Mouse (Mus musculus): Measurements from ENCODE around the gene Dbf4.

Gene Dbf4

DNA sequence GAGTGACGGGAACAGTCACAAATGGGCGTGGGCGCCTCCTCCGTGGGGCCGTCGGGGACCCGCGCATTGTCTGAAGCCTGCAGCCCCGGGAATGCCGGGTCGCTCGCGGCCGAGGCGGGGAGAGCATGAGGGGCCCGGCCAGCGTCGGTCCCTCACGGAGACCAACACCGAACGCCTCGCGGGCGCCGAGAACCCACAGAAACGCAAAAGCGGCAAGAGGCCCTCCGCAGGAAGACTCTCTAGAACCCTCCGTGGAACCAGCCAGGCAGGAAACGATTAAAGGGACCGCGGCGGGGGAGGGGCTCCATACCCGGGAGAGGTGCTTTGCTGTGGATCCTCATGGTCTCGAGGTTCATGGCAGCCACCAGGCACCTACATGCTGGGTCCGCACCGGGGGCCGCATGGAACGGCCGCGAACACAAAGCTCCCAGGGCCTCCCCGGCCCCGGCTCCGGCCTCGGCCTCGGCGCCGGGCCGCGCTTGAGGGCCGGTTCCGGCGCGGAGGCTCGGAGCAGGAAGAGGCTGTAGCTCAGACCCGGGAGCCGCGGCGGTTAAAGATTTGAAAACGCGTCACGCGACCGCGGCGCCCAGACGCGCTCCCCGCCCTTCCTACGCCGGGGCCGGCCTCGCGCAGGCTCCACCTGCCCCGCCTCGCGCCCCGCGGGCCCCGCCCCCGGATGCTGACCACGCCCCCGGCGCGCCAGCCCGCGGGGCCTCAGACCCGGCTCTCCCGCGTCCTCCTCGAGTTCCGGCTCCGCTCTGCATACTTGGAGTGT is at the start of gene Dbf4, which contains the start of gene Slc25a40:
TSS of gene Dbf4 (minus strand) at position 560 of the 775 bp plus-strand sequence.
TSS of gene Slc25a40 (plus strand) at position 694 of the 775 bp plus-strand sequence.
- DNase-seq (ENCODE audit: low spot score in 2 of 2), result peak; percentile 83 to 86

DNA sequence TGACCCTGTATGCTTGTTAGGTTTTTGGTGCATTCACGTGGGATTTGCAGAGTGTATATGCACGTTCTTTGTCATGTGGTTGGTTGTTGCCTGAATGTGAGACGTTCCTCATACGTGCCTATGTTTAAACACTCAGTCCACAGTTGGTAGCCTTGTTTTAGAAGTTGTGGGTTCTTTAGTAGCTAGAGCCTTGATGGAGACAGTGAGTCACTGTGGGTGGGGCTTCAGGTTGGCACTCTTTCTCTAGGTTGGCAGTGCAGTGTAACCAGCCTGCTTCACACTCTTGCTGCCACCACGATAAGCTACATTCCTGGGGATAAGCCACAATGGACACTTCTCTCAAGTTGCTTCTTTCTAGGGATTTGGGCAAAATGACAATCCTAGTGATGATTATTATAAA is 34.0 kb upstream of the Dbf4 start:
- DNase-seq (ENCODE audit: low spot score in 2 of 2), result no peak

DNA sequence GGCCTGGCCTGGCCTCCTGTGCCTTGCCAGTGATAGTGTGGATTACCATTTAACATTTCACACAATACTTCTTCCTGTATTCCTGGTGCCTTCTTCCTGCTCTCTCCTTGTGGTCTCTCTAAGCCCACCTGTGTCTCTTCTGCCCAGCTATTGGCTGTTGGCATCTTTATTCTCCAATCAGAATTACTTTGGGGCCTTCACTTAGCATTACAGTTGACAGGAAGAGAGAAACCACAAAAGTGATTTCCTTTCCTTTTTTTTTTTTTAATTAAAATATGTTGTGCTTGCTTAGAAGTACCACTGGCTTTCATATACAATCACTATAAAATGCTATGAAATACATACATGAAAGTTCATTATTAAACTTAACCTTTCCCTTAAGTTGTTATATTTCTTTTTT is 33.0 kb upstream of the Dbf4 start:
- no peak for DNase-seq (ENCODE audit: low spot score in 2 of 2)

DNA sequence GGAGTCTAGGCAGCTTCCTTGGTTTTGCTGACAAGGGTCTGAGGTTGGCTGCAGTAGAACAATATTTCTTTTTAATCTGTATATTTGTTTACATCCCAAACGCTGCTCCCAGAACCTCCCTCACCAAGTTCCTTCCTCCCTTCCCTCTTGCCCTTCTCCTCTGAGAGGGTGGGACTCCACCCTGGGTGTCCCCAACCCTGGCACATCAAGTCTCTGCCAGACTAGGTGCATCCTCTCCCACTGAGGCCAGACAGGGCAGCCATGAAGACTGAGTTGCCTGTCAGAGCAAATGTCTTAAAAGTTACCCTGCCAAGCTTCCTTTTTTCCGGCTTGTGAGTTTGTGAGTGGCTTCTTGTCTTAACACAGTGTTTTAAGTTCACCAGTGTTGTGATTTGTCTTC is 16.6 kb upstream of the Dbf4 start:
- DNase-seq (ENCODE audit: low spot score in 2 of 2), result no peak

DNA sequence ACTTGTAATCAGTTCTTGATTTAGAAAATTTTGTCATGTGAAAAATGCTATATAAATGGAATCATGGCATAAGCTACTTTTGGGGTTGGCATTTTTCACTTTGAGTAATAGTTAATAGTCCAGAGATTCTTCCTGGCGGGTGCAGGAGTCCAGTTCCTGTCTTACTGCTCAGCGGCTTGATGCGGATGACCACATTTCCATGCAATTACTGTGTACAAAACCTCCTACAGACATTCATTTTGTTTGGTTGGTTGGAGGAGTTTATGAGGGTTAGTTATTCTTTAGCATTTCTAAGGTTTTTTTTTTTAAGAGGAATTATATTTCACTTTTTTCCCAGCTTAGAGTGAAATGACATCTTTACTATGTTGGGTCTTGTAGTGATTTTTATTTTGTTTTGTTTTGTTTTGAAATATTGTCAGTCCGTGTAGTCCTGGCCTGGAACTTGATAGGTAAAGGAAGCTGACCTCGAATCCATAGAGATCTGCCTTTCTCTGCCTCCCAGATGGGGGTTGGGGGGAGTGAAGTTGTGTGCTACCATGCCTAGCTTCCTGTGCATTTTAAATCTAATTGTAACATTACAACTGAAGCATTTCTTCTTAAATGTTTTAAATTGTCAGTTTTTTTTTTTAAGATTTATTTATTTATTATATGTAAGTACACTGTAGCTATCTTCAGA is 15.1 kb upstream of the Dbf4 start:
- DNase-seq (ENCODE audit: low spot score in 2 of 2), result no peak

DNA sequence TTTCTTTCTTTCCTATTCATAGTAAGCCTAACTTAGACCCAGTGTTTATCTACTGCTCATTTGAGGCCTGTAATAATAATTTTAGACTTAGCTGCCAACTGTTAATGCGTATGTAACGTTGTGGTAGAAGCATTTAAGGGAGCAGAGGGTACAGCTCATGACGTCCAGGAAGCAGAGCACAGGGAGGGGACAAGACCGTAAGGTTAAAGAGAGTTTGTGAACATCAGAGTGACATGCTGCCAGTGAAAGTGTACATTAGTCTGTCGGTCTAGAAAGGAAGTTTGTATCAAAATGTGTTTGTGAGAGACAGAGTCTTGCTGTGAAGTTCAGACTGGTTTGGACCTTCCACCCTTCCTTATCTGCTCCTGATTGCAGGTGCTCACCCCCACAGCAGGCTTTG is 3.4 kb upstream of the Dbf4 start:
- no peak for DNase-seq (ENCODE audit: low spot score in 2 of 2)

DNA sequence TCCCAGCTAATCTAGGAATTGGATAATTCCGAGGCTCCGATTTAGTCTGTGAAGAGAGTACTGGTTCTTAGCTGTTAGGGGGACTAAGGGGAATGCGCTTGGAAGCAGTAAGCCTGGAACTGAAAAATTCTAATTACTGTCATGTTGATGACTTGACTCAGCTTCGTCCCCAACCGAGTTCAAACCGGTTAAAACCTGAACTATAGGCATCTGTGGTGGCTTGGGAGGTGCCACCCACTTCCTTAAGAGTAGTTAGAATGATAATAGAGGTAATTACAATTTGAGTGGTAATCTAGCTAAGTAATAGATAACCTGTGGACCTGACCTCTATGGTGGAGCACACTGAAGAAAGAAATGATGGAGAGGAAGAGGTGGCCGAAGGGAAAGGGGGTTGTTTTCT is 1.6 kb upstream of the Dbf4 start:
- no peak for DNase-seq (ENCODE audit: low spot score in 2 of 2)

DNA sequence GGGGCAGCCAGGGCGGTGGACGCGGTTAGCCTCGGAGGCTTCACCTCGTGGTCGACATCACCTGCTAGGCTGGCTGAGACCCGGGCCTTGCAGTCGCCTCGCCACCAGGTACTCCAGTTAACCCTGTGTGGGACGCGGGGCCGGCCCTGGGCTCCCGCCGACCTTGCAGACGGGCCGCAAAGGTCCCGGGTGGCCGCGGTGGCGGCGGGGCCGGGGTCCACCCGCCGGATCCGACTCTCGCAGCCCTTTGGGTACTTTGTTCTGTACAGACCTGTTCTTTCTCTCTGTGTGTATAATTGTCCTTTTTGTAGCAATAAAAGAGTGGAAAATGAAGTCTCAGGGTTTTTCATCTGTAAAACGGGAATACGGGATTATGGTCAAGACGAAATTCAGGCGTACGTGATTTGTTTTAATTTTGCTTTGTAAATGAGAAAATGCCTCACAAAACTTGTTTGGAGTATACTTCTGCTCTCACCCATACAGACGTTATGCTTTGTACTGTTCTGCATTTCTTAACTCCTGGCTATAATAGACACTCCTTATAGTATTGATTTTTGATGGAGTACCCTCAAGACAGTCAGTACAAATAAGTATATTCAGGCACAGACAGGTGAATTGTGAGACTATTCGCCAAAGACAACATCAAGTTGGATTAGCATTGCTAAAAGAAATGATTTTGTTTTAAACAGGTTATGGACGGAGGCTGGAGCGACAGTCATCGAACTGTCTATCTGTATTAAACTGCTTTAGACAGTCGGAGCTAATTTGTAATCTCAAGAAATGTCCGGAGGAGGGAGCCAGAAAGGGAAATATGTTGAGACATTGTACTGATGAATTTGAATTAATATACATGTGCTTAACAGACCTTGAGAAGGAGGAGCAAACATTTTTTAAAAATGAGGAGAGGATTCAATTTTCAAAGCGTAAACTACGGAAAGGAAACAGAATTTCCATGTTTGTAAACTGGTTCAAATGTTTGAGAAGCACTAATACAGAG is 714 bp upstream of the Dbf4 start:
- DNase-seq (ENCODE audit: low spot score in 2 of 2), result no peak

DNA sequence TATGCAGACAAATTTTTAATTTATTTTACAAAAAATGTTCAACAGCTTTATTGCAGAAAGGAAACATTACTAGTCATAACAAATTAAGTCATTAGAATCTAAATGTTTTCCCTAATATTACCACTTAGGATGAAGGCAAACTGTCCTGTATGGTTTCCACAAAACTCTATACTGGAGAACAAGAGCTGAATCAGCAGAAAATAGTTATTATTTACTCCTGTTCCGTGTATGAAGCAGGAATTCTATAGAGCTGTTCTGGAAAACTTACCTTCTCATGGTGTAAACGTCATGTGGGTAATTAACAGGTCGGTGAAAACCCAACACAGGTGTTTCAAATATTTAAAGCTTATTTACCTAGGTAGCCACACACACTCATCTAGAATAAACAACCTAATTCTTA is 1.1 kb downstream of the Dbf4 start:
- no peak for DNase-seq (ENCODE audit: low spot score in 2 of 2)

DNA sequence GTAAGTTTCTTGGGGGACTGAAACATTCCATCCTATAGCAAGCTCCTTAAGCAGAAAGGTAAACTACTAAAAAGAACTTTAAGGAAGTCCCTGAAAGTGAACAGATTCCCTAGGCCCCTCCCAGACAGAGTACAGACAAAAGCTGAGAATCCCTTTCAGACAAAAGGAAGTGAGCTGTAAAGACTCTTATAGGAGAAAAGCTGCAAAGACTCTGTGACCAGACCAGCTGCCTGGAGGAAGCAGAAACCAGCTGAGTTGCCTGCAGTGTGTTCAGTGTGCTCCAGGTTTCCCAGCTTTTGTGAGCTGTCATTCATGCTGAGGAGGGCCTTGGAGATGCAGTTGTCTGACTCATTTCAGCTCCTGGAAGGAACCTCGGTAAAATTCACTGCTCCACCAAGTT is 5.1 kb downstream of the Dbf4 start:
- DNase-seq (ENCODE audit: low spot score in 2 of 2), result no peak

DNA sequence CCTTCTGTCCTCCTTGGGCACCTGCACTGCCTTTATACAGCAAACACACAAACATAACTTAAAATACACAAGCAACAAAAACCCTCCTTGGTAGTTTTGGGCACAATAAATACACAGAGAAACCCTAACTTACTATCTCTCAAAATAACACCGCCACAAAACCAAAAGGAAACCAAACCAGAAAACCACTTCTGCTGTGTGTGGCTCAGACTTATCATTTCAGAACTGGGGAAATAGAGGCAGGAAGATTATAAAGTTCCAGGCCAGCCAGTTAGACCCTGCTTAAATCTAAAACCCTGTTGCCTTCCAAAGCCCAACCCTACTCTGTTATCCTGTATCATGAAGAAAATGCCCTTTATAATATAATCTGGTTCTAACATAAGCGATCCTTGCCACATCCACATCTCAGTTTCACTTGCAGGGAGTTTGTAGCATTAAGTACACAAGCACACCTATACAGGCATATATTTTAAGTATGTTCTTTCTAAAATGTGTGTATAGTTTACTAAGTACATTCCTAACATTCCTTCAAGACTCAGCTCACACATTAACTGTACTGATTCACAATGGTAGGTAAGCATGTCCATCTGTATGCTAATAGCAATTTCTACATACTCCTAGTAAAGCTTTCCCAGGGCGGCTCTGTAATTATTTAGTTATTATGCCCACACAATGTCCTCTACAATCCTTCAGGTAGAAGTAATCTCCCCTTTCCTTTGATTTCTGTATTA is 5.7 kb downstream of the Dbf4 start:
- DNase-seq (ENCODE audit: low spot score in 2 of 2), result no peak

DNA sequence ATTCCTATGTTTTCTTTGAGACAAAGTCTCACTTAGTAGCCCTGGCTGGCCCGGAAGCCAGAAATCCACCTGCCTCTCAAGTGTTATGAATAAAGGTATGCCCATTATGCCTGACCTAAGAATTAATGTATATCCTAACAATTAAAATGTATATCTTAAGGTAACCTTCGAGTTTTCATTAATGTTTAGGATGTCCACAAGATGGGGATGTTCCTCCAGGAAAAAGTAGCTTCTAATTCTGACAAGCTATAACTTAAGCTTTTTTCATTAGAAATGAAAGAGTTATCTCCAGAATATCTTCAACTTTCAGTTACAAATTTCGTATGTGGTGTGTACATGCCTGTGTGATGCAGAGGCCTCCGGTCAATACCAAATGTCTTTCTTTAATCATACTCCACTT is 13.8 kb downstream of the Dbf4 start:
- DNase-seq (ENCODE audit: low spot score in 2 of 2), result no peak

DNA sequence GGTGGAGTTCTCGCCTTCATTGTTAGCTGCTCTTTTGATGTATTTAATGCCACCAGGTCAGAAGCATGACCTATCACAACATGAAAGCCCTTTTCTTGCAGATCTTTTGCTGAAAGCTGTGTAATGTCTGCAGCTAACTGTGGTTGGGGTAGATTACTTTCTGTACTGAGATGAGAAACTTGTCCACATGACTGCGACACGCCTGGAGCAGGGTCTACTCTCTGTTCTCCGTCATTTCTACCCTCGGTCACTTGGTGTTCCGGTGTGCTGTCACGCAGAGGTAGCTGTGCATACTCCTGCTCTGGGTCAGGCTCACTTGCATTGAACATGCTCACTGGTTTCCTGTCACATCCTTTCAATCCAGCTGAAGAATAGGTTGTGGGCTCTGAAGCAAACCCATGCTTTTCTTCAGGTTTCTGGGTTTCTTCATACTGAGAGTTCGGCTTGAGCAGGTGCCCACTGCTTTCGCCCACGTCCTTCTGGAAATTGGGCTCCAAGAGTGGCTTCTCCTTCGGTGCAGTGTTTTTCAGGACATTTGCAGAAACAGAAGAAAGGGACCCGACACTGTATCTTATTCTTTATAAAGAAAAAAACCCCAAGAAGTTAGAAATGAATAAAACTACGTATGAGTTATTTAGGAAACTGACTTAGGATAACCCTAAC is 24.8 kb downstream of the Dbf4 start:
- peak in 1 of 2 experiments; percentile 12 for DNase-seq (ENCODE audit: low spot score in 2 of 2)

DNA sequence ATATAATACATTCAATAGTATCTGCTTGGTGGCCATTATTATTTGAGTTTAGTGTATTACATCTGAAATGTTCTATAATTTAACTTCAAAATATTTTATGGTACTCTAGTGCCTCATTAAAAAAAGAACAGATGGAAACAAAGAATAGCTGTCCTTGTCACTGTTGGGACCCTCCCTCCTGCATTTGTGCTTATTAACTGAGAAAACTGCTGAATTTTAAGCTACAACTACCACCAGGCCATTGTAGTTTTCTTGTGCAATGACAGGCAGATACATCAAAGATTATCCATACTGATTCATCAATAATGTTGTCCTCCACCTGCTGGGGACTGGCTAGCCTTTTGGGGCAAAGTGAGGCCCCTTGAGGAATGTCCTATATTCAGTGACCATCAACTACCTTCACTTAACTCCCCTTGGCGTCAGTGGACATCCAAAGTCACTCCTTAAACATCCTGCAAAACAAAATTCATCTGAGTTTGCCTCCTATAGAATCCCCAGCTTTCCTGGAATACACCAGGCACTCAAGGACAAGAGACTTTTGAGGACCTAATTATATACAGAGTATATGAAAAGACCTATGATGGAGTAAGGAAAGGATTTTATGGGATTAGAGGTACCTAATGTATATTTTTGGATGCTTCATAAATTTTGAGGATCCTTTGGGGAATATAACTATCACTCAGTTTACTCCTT is 28.5 kb downstream of the Dbf4 start:
- no peak for DNase-seq (ENCODE audit: low spot score in 2 of 2)

DNA sequence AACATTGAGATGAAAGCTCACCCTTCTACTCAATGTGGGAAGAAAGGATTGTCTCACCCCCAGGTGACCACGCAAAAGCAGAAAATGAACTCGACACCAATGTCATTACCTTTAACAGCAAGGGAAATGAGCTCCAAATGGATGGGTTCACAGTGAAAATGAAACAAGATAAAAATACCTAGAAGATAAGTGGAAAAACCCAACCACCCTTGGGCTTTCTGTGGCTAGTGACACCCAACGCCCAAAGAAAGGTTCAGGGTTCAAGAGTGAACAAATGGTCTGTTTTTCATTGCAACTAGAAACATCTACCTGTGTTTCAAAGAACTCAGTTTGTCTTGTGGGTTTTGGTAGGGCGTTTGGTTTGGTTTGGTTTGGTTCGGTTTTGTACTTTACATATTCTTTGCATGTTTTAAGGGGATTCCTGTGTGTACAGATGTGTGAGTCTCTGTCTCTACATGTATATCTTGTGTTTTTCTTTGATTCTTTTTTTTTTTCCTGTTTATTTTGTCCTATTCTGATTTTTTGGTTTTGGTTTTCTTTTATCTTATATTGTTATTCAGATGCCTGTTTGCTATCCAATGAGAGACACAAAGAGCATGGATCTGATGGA is 48.1 kb downstream of the Dbf4 start:
- no peak for DNase-seq (ENCODE audit: low spot score in 2 of 2)

DNA sequence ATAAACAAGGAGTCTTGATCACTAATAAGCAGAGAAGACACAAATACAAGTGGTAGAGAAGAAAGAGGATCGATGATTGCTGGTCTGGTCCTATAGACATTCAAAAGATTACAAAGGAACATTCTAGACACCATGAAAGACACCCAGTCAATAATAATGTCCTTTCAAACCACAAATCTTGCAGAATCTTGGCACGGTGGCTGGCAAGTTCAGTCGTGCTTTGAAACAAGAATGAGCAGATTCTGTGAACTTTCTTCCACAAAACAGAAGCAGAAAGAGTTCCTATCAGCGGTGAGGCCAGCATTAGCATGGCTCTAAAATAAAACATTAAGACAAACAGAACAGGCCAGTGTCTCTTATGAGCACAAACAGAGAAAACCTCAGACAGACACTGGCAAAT is 49.1 kb downstream of the Dbf4 start:
- no peak for DNase-seq (ENCODE audit: low spot score in 2 of 2)

DNA sequence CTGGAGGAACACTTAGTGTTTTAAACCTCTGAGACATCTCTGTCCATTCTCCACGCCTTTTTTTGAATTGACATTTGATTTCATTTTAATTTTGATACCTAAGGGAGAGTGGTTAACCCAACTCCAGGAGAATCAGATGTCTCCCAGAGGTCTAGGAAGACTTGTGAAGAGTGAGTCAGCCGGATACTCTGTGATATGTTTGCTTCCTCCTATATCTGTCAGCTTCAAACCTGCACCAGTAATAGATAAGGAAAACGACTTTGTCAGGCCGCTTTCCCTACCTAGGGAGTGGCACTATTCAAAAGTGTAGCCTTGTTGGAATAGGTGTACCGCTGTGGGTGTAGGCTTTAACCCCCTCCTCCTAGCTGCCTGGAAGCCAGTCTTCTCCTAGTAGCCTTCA is 53.7 kb downstream of the Dbf4 start:
- no peak for DNase-seq (ENCODE audit: low spot score in 2 of 2)

DNA sequence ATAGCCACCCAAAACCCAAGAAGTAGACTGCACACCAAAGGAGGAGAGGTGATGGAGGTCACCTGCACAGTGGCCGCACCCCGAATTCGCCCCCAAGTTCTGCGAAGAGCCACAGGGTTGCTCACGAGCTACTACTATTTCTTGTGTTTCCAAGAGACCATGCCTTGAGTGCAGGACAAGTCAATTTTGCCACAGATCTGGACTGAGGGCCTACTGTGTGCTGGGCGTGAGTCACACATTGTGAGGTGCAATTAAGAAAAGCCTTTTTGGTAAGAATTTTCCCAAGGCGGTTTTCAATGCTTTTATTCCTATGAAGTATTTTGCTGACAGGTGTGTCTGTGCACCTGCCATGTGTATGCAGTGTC is 54.2 kb downstream of the Dbf4 start:
- DNase-seq (ENCODE audit: low spot score in 2 of 2), result no peak

DNA sequence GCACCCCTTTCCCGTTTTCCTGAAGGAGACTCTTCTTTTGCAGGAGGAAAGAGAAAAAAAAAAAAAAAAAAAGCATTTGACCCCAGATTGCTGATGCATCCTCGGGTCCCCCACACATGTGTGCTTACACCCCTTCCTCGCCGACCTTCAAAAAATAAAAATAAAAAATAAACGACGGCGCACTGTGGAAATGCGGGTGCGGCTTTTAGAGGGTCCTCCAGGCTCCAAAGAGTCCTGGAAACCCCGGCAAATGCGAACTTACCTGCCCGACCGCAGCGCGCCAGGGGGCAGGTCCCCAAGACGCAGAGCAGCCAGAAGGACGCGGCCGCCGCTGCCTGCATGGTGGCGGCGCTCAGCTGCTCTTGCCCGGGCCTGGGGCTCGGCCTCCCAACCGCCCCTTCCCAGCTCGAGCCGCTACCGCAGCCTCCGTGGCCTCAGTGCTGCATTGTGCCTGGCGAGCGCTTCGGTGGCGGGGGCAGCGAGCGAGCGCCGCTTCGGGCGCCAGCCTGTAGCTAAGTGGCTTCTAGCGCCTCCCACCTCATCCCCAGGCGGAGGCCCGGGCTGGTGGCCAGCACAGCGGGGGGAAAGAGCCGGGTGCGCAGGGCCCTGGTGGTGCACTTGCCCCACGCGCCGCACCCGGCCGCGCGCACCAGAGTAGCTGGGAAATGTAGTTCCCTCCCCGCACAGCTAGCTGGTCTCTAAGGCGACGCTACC is 54.7 kb downstream of the Dbf4 start, which contains the start of gene Adam22:
TSS of gene Adam22 (minus strand) at position 547 of the 714 bp plus-strand sequence.
- peak; percentile 92 for DNase-seq (ENCODE audit: low spot score in 2 of 2)
